Mouse (Mus musculus) left cerebral cortex, adult 2 months (tissue): ENCODE measurements at regions not wholly inside any gene's neighbourhood (a gene's known extent, or its start where the extent isn't known, plus 50 kb on each side); places are given as distances from the start of the nearest gene placed in this dataset.
A peak's percentile ranks its signal among the peaks of the same experiment; 100 is the strongest.

Source experiments
- DNase-seq, 2 experiments: peaks; one replicate each; pipeline ENCODE4 v3.0.0; 2021 to 2022; ENCODE audit warnings: low spot score in 2 of 2, mixed read lengths in 1 of 2; ENCODE audit errors: extremely low spot score in 1 of 2
- H3K27ac ChIP-seq: fragments of 200-600 bp; 2 replicates; pipeline ENCODE4 v1.8.1; 2022
- H3K4me3 ChIP-seq: fragments of 200-600 bp; 2 replicates; pipeline ENCODE4 v1.8.1; 2022
- CTCF ChIP-seq: fragments of 200-600 bp; IDR thresholded peaks from 2 replicates; pipeline ENCODE4 v1.8.1; 2022; ENCODE audit warnings: antibody characterized with exemption, mild to moderate bottlenecking, moderate library complexity
- intact Hi-C: fragments of 180-260 bp; cut with DNase I; formaldehyde crosslinking; loops from one replicate; pipeline ENCODE4 v1.15.1; 2025

- intact Hi-C loops: no loop called here
- Histone ChIP-seq H3K4me3 (no peak overlapping the region), H3K27ac (peak overlapping the region; percentile 47; the same call in 1 of the 2 replicates)
- TF ChIP-seq CTCF: no peak
- no peak for DNase-seq
Observed at GRCm38 (mm10) chr4:7581931-7582330, 656.9 kb downstream of the Car8 start.

- Histone ChIP-seq H3K27ac (peak overlapping the region; percentile 55; the same call in 1 of the 2 replicates), H3K4me3 (no peak overlapping the region)
- intact Hi-C loops: no loop called here
- no peak for DNase-seq
- no peak for TF ChIP-seq CTCF
Observed at GRCm38 (mm10) chr4:7581220-7581916, 657.5 kb downstream of the Car8 start.

DNA sequence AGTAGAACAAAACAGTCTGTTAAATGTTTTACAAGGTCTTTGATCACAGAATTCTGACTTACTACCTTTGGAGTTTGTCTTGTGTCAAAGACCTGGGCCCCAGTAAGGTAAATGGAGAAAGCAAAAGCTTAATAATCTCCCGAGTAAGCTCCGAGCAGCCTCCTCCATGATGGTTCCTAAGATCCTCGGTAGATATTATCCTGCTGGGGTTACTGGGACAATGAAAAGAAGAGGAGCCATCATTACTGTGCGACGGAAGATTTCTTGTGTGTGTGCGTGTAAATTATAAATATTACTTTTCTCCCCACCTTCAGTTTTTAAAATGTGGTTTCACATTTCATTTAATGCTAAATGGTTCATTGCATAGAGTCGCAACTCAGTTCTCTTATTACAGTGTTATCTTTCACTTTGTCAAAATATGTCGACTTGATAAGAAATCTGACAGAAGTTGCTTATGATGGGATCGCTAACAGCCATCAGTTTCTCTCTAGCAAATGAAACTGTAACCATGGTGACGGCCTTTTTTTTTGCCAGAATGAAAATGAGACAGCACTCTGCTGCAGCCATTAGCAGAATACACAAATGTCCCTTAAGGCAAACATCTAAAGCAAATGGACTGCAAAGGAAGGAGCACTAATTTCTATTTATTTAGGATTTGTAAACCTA is 658.2 kb downstream of the Car8 start:
- peak overlapping the region; percentile 55; the same call in 1 of the 2 replicates for H3K27ac ChIP-seq
- no peak for TF ChIP-seq CTCF
- DNase-seq: peak in 1 of 2 experiments; percentile 19
- peak overlapping the region; percentile 9; the same call in 1 of the 2 replicates for H3K4me3 ChIP-seq
- intact Hi-C loops: no loop called here

- no peak for DNase-seq
- H3K4me3 ChIP-seq: no peak overlapping the region
- TF ChIP-seq CTCF: no peak
- intact Hi-C loops: no loop called here
- no peak overlapping the region for H3K27ac ChIP-seq
Observed at GRCm38 (mm10) chr4:7574011-7574410, 664.8 kb downstream of the Car8 start.

GRCm38 (mm10) chr4:7567687-7568393 is 671.0 kb downstream of the Car8 start:
- no peak overlapping the region for H3K4me3 ChIP-seq
- H3K27ac ChIP-seq: no peak overlapping the region
- no peak for DNase-seq
- TF ChIP-seq CTCF: no peak
- intact Hi-C loops: no loop called here

GRCm38 (mm10) chr4:7559867-7560832 is 678.7 kb downstream of the Car8 start:
- no peak overlapping the region for H3K27ac ChIP-seq
- H3K4me3 ChIP-seq: no peak overlapping the region
- intact Hi-C loops: no loop called here
- TF ChIP-seq CTCF: no peak
- no peak for DNase-seq

DNA sequence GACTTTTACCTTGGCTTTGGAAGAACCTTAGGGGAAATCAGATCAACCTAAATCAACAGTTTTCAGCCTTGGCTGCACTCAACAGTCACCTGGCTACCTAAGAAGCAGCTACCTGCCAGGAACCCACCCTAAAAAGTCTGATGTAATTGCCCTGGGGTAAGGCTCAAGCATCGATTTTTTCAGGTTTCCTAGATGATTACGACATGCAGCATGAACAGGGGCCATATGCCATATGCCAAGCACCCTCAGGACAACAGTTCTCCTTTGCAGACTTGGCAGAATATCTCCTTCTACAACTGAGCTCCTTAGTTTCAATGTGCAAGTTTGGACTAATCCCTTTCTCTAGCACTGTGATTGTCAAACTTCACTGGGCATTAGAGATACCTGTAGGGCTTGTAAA is 680.1 kb downstream of the Car8 start:
- intact Hi-C loops: no loop called here

GRCm38 (mm10) chr4:7534301-7534700 is 704.5 kb downstream of the Car8 start:
- intact Hi-C loops: no loop called here
- Histone ChIP-seq H3K27ac (no peak overlapping the region), H3K4me3 (no peak overlapping the region)
- no peak for TF ChIP-seq CTCF
- DNase-seq: no peak

More for the DNA sequence above, 680.1 kb downstream of the Car8 start:
- no peak for DNase-seq
- TF ChIP-seq CTCF: no peak
- no peak overlapping the region for H3K4me3 ChIP-seq
- H3K27ac ChIP-seq: no peak overlapping the region

- intact Hi-C loops: no loop called here
- H3K4me3 ChIP-seq: no peak overlapping the region
Observed at GRCm38 (mm10) chr4:7527718-7528117, 711.1 kb downstream of the Car8 start.

GRCm38 (mm10) chr4:7513081-7513480 is 725.8 kb downstream of the Car8 start:
- intact Hi-C loops: no loop called here
- TF ChIP-seq CTCF: no peak
- no peak for DNase-seq
- Histone ChIP-seq H3K4me3 (no peak overlapping the region), H3K27ac (no peak overlapping the region)

More at GRCm38 (mm10) chr4:7527718-7528117, 711.1 kb downstream of the Car8 start:
- TF ChIP-seq CTCF: no peak
- no peak for DNase-seq
- H3K27ac ChIP-seq: no peak overlapping the region

GRCm38 (mm10) chr4:7485552-7485951 is 753.3 kb downstream of the Car8 start:
- Histone ChIP-seq H3K27ac (no peak overlapping the region), H3K4me3 (no peak overlapping the region)
- DNase-seq: no peak
- no peak for TF ChIP-seq CTCF
- intact Hi-C loops: no loop called here
